Mouse (Mus musculus) bone marrow, adult 2 months (tissue): Measurements from ENCODE around the gene Fam229a. TPM values are rescaled to one million over a fixed set of nuclear protein-coding genes. Genes with fewer than 3 reads are reported as not detected.
"Not testable (repeated sequence)": the region's sequence is repeated elsewhere in the genome, so short reads cannot be mapped to it uniquely, and the experiment has no call there.

Experiments
- H3K27ac ChIP-seq: fragments of 200-500 bp; 2 replicates; pipeline ENCODE4 v1.5.1; 2012; ENCODE audit warnings: low read depth, mild to moderate bottlenecking, control low read depth, inconsistent platforms, low read length; ENCODE audit not compliant: control insufficient read depth, poor library complexity, insufficient read depth
- H3K4me1 ChIP-seq: fragments of 200-500 bp; 2 replicates; pipeline ENCODE4 v1.6.1; 2011; ENCODE audit warnings: low read length; ENCODE audit not compliant: control insufficient read depth, insufficient read depth
- H3K4me3 ChIP-seq: fragments of 200-500 bp; replicated peaks from 2 replicates; pipeline ENCODE3; 2011; ENCODE audit warnings: mild to moderate bottlenecking, low read depth, low read length, control low read depth; ENCODE audit not compliant: control insufficient read depth
- CTCF ChIP-seq: fragments of 200-500 bp; IDR thresholded peaks from 2 replicates; pipeline ENCODE4 v1.5.1; 2011; ENCODE audit warnings: low read length, control low read depth; ENCODE audit not compliant: control insufficient read depth, insufficient read depth
- POLR2A ChIP-seq: fragments of 200-500 bp; IDR thresholded peaks from 2 replicates; pipeline ENCODE4 v1.6.1; 2011; ENCODE audit warnings: low read depth, mild to moderate bottlenecking, control low read depth, low read length, borderline replicate concordance; ENCODE audit not compliant: control insufficient read depth
- WGBS: fragments of 180-500 bp; shearing (Covaris S2); methylation state at CpG from one replicate; pipeline ENCODE4 v1.1.7; 2018; 5-methylcytosine and 5-hydroxymethylcytosine counted together
- polyA plus RNA-seq: library from polyadenylated mRNA; stranded (reverse); fragments of >200 nt; gene quantifications from 2 replicates; pipeline ENCODE4 v1.2.4, GENCODE M21; 2011; ENCODE audit warnings: low replicate concordance; ENCODE audit not compliant: missing spikeins, insufficient read depth, insufficient read length

Fam229a gene
- polyA plus RNA-seq, 1 experiment, result 2.8 TPM

- TF ChIP-seq CTCF, result no peak
- TF ChIP-seq POLR2A, result no peak
- H3K4me1 ChIP-seq, result no peaks in the 10 kb centered on the region; the same call in 1 of the 2 replicates
- peak overlapping the region; percentile 3; the same call in 1 of the 2 replicates for H3K27ac ChIP-seq
- 79% methylated on average over 5 of the region's 5 CpGs for WGBS
- H3K4me3 ChIP-seq, result no peak overlapping the region
Measured at GRCm38 (mm10) chr4:129525338-129525737, 34.3 kb downstream of the Fam229a start.

- no peaks in the 10 kb centered on the region; the same call in 1 of the 2 replicates for H3K4me1 ChIP-seq
- no peak for TF ChIP-seq POLR2A
- no peak for TF ChIP-seq CTCF
Measured at GRCm38 (mm10) chr4:129525889-129526288, 34.9 kb downstream of the Fam229a start.

GRCm38 (mm10) chr4:129528901-129529300 is 37.9 kb downstream of the Fam229a start:
- not testable (repeated sequence) for H3K4me3 ChIP-seq
- WGBS, result 86% methylated on average over 6 of the region's 6 CpGs

More at GRCm38 (mm10) chr4:129525889-129526288, 34.9 kb downstream of the Fam229a start:
- Histone ChIP-seq H3K27ac (peak overlapping the region; percentile 3; the same call in 1 of the 2 replicates), H3K4me3 (no peak overlapping the region)
- WGBS, result 89% methylated on average over 3 of the region's 3 CpGs

GRCm38 (mm10) chr4:129540012-129540411 is 49.0 kb downstream of the Fam229a start:
- WGBS, result 86% methylated on average over 6 of the region's 6 CpGs
- H3K27ac ChIP-seq, result no peak overlapping the region
- H3K4me1 ChIP-seq, result no peaks in the 10 kb centered on the region; the same call in 1 of the 2 replicates
- no peak for TF ChIP-seq POLR2A
- peak; percentile 62 for TF ChIP-seq CTCF
- no peak overlapping the region for H3K4me3 ChIP-seq

More at GRCm38 (mm10) chr4:129528901-129529300, 37.9 kb downstream of the Fam229a start:
- not testable (repeated sequence) for H3K27ac ChIP-seq, H3K4me1 ChIP-seq

Other genes with a start within 250 kb of the Fam229a start
- 0.86 and 1.9 TPM in 2 replicates for gene C77080, start 229.8 kb upstream of the Fam229a start, polyA plus RNA-seq
- gene Sync, start 203.6 kb upstream of the Fam229a start, polyA plus RNA-seq, result not detected in 2 replicates
- gene Rbbp4, start 155.8 kb upstream of the Fam229a start, polyA plus RNA-seq, result 178 and 215 TPM in 2 replicates
- 22.7 and 62.2 TPM in 2 replicates for gene Zbtb8os, start 155.5 kb upstream of the Fam229a start, polyA plus RNA-seq
- gene Zbtb8a, start 113.1 kb upstream of the Fam229a start, polyA plus RNA-seq, result 1.3 and 4.9 TPM in 2 replicates
- gene Zbtb8b, start 50.3 kb upstream of the Fam229a start, polyA plus RNA-seq, result not detected in 2 replicates
- 96.2 and 127 TPM in 2 replicates for gene Bsdc1, start 29.6 kb upstream of the Fam229a start, polyA plus RNA-seq
- gene Tssk3, start 168 bp upstream of the Fam229a start, polyA plus RNA-seq, result not detected in 2 replicates
- gene Marcksl1, start 22.4 kb downstream of the Fam229a start, polyA plus RNA-seq, result 14.6 and 53.8 TPM in 2 replicates
- gene Hdac1, start 51.5 kb downstream of the Fam229a start, polyA plus RNA-seq, result 78.4 and 100 TPM in 2 replicates
- 10.2 and 17.8 TPM in 2 replicates for gene Lck, start 82.5 kb downstream of the Fam229a start, polyA plus RNA-seq
- gene Fam167b, start 87.4 kb downstream of the Fam229a start, polyA plus RNA-seq, result 9.0 TPM in 2 replicates
- gene Eif3i, start 109.5 kb downstream of the Fam229a start, polyA plus RNA-seq, result 105 and 123 TPM in 2 replicates
- gene Tmem234, start 109.5 kb downstream of the Fam229a start, polyA plus RNA-seq, result 71.2 and 118 TPM in 2 replicates
- gene Dcdc2b, start 123.1 kb downstream of the Fam229a start, polyA plus RNA-seq, result 3.5 and 12.6 TPM in 2 replicates
- 11.1 and 11.6 TPM in 2 replicates for gene Iqcc, start 127.9 kb downstream of the Fam229a start, polyA plus RNA-seq
- 42.2 and 75.8 TPM in 2 replicates for gene Ccdc28b, start 132.8 kb downstream of the Fam229a start, polyA plus RNA-seq
- 22.8 and 43.7 TPM in 2 replicates for gene Txlna, start 149.9 kb downstream of the Fam229a start, polyA plus RNA-seq
- gene Kpna6, start 181.6 kb downstream of the Fam229a start, polyA plus RNA-seq, result 8.6 and 19.2 TPM in 2 replicates
- 3.7 and 9.3 TPM in 2 replicates for gene Tmem39b, start 205.6 kb downstream of the Fam229a start, polyA plus RNA-seq